Mouse (Mus musculus): ENCODE data around the gene Xpo4. TPM values are rescaled to one million over a fixed set of nuclear protein-coding genes. Genes with fewer than 3 reads are reported as not detected.
A peak's percentile ranks its signal among the peaks of the same experiment; 100 is the strongest.

Gene Xpo4
- polyA plus RNA-seq, 1 experiment from 2014 or later, result 32.1 TPM

- WGBS, result 47% methylated on average over 5 of the region's 5 CpGs
- no peak for DNase-seq (ENCODE audit: low spot score)
Measured at GRCm38 (mm10) chr14:57634141-57634540, 31.1 kb downstream of the Xpo4 start.

GRCm38 (mm10) chr14:57629595-57629994 is 35.6 kb downstream of the Xpo4 start:
- Histone ChIP-seq H3K4me2 (replicated peaks; ENCODE audit: low read depth, low read length) (no peak overlapping the region), H3K27ac (ENCODE audit: low read depth, low read length) (no peak overlapping the region), H3K9ac (ENCODE audit: low read depth, low read length) (no peak overlapping the region), H3K4me1 (replicated peaks; ENCODE audit: control insufficient read depth, insufficient read depth, low read length) (no peaks in the 10 kb centered on the region), H3K27me3 (ENCODE audit: control insufficient read depth, insufficient read depth, low read length) (no peaks in the 10 kb centered on the region), H3K9me3 (ENCODE audit: control insufficient read depth, low read length) (no peaks in the 10 kb centered on the region), H3K4me3 (ENCODE audit: low read depth, low read length) (no peak overlapping the region), H3K36me3 (ENCODE audit: control insufficient read depth, insufficient read depth, low read length) (no peaks in the 10 kb centered on the region)
- no peak for DNase-seq (ENCODE audit: low spot score)
- WGBS, result 92% methylated on average over 4 of the region's 4 CpGs
- no peak for ATAC-seq (ENCODE audit: low FRiP score)

More at GRCm38 (mm10) chr14:57634141-57634540, 31.1 kb downstream of the Xpo4 start:
- Histone ChIP-seq H3K4me2 (replicated peaks; ENCODE audit: low read depth, low read length) (no peak overlapping the region), H3K36me3 (ENCODE audit: control insufficient read depth, insufficient read depth, low read length) (no peaks in the 10 kb centered on the region), H3K27ac (ENCODE audit: low read depth, low read length) (no peak overlapping the region), H3K27me3 (ENCODE audit: control insufficient read depth, insufficient read depth, low read length) (no peaks in the 10 kb centered on the region), H3K4me3 (ENCODE audit: low read depth, low read length) (no peak overlapping the region), H3K9ac (ENCODE audit: low read depth, low read length) (no peak overlapping the region), H3K9me3 (ENCODE audit: control insufficient read depth, low read length) (no peaks in the 10 kb centered on the region), H3K4me1 (replicated peaks; ENCODE audit: control insufficient read depth, insufficient read depth, low read length) (no peaks in the 10 kb centered on the region)
- no peak for ATAC-seq (ENCODE audit: low FRiP score)

- Histone ChIP-seq H3K27me3 (ENCODE audit: control insufficient read depth, insufficient read depth, low read length) (no peaks in the 10 kb centered on the region), H3K4me1 (replicated peaks; ENCODE audit: control insufficient read depth, insufficient read depth, low read length) (no peaks in the 10 kb centered on the region), H3K4me3 (ENCODE audit: low read depth, low read length) (no peak overlapping the region), H3K4me2 (replicated peaks; ENCODE audit: low read depth, low read length) (no peak overlapping the region), H3K9ac (ENCODE audit: low read depth, low read length) (no peak overlapping the region), H3K9me3 (ENCODE audit: control insufficient read depth, low read length) (no peaks in the 10 kb centered on the region), H3K36me3 (ENCODE audit: control insufficient read depth, insufficient read depth, low read length) (no peaks in the 10 kb centered on the region), H3K27ac (ENCODE audit: low read depth, low read length) (no peak overlapping the region)
- DNase-seq (ENCODE audit: low spot score) (no peak), ATAC-seq (ENCODE audit: low FRiP score) (no peak)
- WGBS, result 79% methylated on average over 3 of the region's 3 CpGs
Measured at GRCm38 (mm10) chr14:57622934-57623333, 42.3 kb downstream of the Xpo4 start.

- no peak for ATAC-seq (ENCODE audit: low FRiP score)
- no peak for DNase-seq (ENCODE audit: low spot score)
- H3K9ac ChIP-seq (ENCODE audit: low read depth, low read length), result no peak overlapping the region
- no peak overlapping the region for H3K27ac ChIP-seq (ENCODE audit: low read depth, low read length)
- H3K9me3 ChIP-seq (ENCODE audit: control insufficient read depth, low read length), result no peaks in the 10 kb centered on the region
- no peaks in the 10 kb centered on the region for H3K36me3 ChIP-seq (ENCODE audit: control insufficient read depth, insufficient read depth, low read length)
- no peak overlapping the region for H3K4me2 ChIP-seq (replicated peaks; ENCODE audit: low read depth, low read length)
- no peaks in the 10 kb centered on the region for H3K27me3 ChIP-seq (ENCODE audit: control insufficient read depth, insufficient read depth, low read length)
- no peak overlapping the region for H3K4me3 ChIP-seq (ENCODE audit: low read depth, low read length)
- WGBS, result 84% methylated on average over 4 of the region's 4 CpGs
- H3K4me1 ChIP-seq (replicated peaks; ENCODE audit: control insufficient read depth, insufficient read depth, low read length), result no peaks in the 10 kb centered on the region
Measured at GRCm38 (mm10) chr14:57621699-57622098, 43.5 kb downstream of the Xpo4 start.

- Histone ChIP-seq H3K4me3 (ENCODE audit: low read depth, low read length) (no peak overlapping the region), H3K9me3 (ENCODE audit: control insufficient read depth, low read length) (no peaks in the 10 kb centered on the region), H3K36me3 (ENCODE audit: control insufficient read depth, insufficient read depth, low read length) (no peaks in the 10 kb centered on the region), H3K9ac (ENCODE audit: low read depth, low read length) (no peak overlapping the region), H3K4me1 (replicated peaks; ENCODE audit: control insufficient read depth, insufficient read depth, low read length) (no peaks in the 10 kb centered on the region), H3K27ac (ENCODE audit: low read depth, low read length) (no peak overlapping the region), H3K4me2 (replicated peaks; ENCODE audit: low read depth, low read length) (no peak overlapping the region), H3K27me3 (ENCODE audit: control insufficient read depth, insufficient read depth, low read length) (no peaks in the 10 kb centered on the region)
- 72% methylated on average over 4 of the region's 4 CpGs for WGBS
- no peak for DNase-seq (ENCODE audit: low spot score)
- ATAC-seq (ENCODE audit: low FRiP score), result no peak
Measured at GRCm38 (mm10) chr14:57620598-57621236, 44.5 kb downstream of the Xpo4 start.

- Histone ChIP-seq H3K36me3 (ENCODE audit: control insufficient read depth, insufficient read depth, low read length) (no peaks in the 10 kb centered on the region), H3K27ac (ENCODE audit: low read depth, low read length) (no peak overlapping the region), H3K27me3 (ENCODE audit: control insufficient read depth, insufficient read depth, low read length) (no peaks in the 10 kb centered on the region), H3K4me3 (ENCODE audit: low read depth, low read length) (no peak overlapping the region), H3K9me3 (ENCODE audit: control insufficient read depth, low read length) (no peaks in the 10 kb centered on the region), H3K9ac (ENCODE audit: low read depth, low read length) (no peak overlapping the region), H3K4me2 (replicated peaks; ENCODE audit: low read depth, low read length) (no peak overlapping the region), H3K4me1 (replicated peaks; ENCODE audit: control insufficient read depth, insufficient read depth, low read length) (no peaks in the 10 kb centered on the region)
- no peak for ATAC-seq (ENCODE audit: low FRiP score)
- 58% methylated on average over 2 of the region's 2 CpGs for WGBS
- peak; percentile 70 for DNase-seq (ENCODE audit: low spot score)
Measured at GRCm38 (mm10) chr14:57619487-57619886, 45.7 kb downstream of the Xpo4 start.

- DNase-seq (ENCODE audit: low spot score) (no peak), ATAC-seq (ENCODE audit: low FRiP score) (no peak)
- no peak overlapping the region for H3K4me2 ChIP-seq (replicated peaks; ENCODE audit: low read depth, low read length)
- H3K36me3 ChIP-seq (ENCODE audit: control insufficient read depth, insufficient read depth, low read length), result no peaks in the 10 kb centered on the region
- H3K9me3 ChIP-seq (ENCODE audit: control insufficient read depth, low read length), result no peaks in the 10 kb centered on the region
- H3K27me3 ChIP-seq (ENCODE audit: control insufficient read depth, insufficient read depth, low read length), result no peaks in the 10 kb centered on the region
- H3K27ac ChIP-seq (ENCODE audit: low read depth, low read length), result no peak overlapping the region
- 94% methylated on average over 1 of the region's 1 CpGs for WGBS
- H3K4me3 ChIP-seq (ENCODE audit: low read depth, low read length), result no peak overlapping the region
- no peaks in the 10 kb centered on the region for H3K4me1 ChIP-seq (replicated peaks; ENCODE audit: control insufficient read depth, insufficient read depth, low read length)
- no peak overlapping the region for H3K9ac ChIP-seq (ENCODE audit: low read depth, low read length)
Measured at GRCm38 (mm10) chr14:57617675-57618074, 47.6 kb downstream of the Xpo4 start.

GRCm38 (mm10) chr14:57616339-57616965 is 48.8 kb downstream of the Xpo4 start:
- no peak for ATAC-seq (ENCODE audit: low FRiP score)
- 87% methylated on average over 6 of the region's 6 CpGs for WGBS
- H3K9ac ChIP-seq (ENCODE audit: low read depth, low read length), result no peak overlapping the region
- H3K9me3 ChIP-seq (ENCODE audit: control insufficient read depth, low read length), result no peaks in the 10 kb centered on the region
- no peaks in the 10 kb centered on the region for H3K4me1 ChIP-seq (replicated peaks; ENCODE audit: control insufficient read depth, insufficient read depth, low read length)
- H3K27ac ChIP-seq (ENCODE audit: low read depth, low read length), result no peak overlapping the region
- no peak overlapping the region for H3K4me2 ChIP-seq (replicated peaks; ENCODE audit: low read depth, low read length)
- no peaks in the 10 kb centered on the region for H3K27me3 ChIP-seq (ENCODE audit: control insufficient read depth, insufficient read depth, low read length)
- no peak overlapping the region for H3K4me3 ChIP-seq (ENCODE audit: low read depth, low read length)
- no peaks in the 10 kb centered on the region for H3K36me3 ChIP-seq (ENCODE audit: control insufficient read depth, insufficient read depth, low read length)
- DNase-seq (ENCODE audit: low spot score), result no peak

GRCm38 (mm10) chr14:57615828-57616227 is 49.4 kb downstream of the Xpo4 start:
- H3K9me3 ChIP-seq (ENCODE audit: control insufficient read depth, low read length), result no peaks in the 10 kb centered on the region
- ATAC-seq (ENCODE audit: low FRiP score) (no peak), DNase-seq (ENCODE audit: low spot score) (no peak)
- H3K4me1 ChIP-seq (replicated peaks; ENCODE audit: control insufficient read depth, insufficient read depth, low read length), result no peaks in the 10 kb centered on the region
- no peak overlapping the region for H3K27ac ChIP-seq (ENCODE audit: low read depth, low read length)
- no peak overlapping the region for H3K4me3 ChIP-seq (ENCODE audit: low read depth, low read length)
- no peaks in the 10 kb centered on the region for H3K27me3 ChIP-seq (ENCODE audit: control insufficient read depth, insufficient read depth, low read length)
- WGBS, result 93% methylated on average over 6 of the region's 6 CpGs
- no peak overlapping the region for H3K9ac ChIP-seq (ENCODE audit: low read depth, low read length)
- H3K36me3 ChIP-seq (ENCODE audit: control insufficient read depth, insufficient read depth, low read length), result no peaks in the 10 kb centered on the region
- no peak overlapping the region for H3K4me2 ChIP-seq (replicated peaks; ENCODE audit: low read depth, low read length)

Data from hindbrain, embryonic 11.5 days (tissue).